Mouse (Mus musculus) brain, embryonic 14.5 days (tissue): Measurements from ENCODE around the gene Ecm1. TPM values are rescaled to one million over a fixed set of nuclear protein-coding genes. Genes with fewer than 3 reads are reported as not detected.
A peak's percentile ranks its signal among the peaks of the same experiment; 100 is the strongest.
"Not testable (repeated sequence)": the region's sequence is repeated elsewhere in the genome, so short reads cannot be mapped to it uniquely, and the experiment has no call there.

Source experiments
- DNase-seq: peaks from one replicate; pipeline ENCODE4 v3.0.0-alpha.2; 2011; ENCODE audit warnings: low read depth
- CTCF ChIP-seq: fragments of 200-500 bp; IDR thresholded peaks from 2 replicates; pipeline ENCODE4 v1.5.1; 2012; ENCODE audit warnings: inconsistent platforms, mild to moderate bottlenecking, moderate library complexity, borderline replicate concordance; ENCODE audit not compliant: insufficient read depth, insufficient read length; ENCODE audit errors: extremely low read depth
- POLR2A ChIP-seq: fragments of 200-500 bp; IDR thresholded peaks from 2 replicates; pipeline ENCODE4 v1.6.1; 2012; ENCODE audit warnings: mild to moderate bottlenecking, inconsistent platforms, borderline replicate concordance; ENCODE audit not compliant: poor library complexity, insufficient read depth, insufficient read length, severe bottlenecking; ENCODE audit errors: extremely low read depth
- polyA plus RNA-seq: library from polyadenylated mRNA; depleted of rRNA; stranded (reverse); fragments of >200 nt; gene quantifications from 2 replicates; pipeline ENCODE4 v1.2.3, GENCODE M21; 2012

The Ecm1 gene
- polyA plus RNA-seq, 1 experiment: 20.2 TPM

- TF ChIP-seq POLR2A (no peak), CTCF (no peak)
- no peak for DNase-seq
These were observed 41.1 kb downstream of the Ecm1 start for GRCm38 (mm10) chr3:95698286-95698685.

GRCm38 (mm10) chr3:95696360-95696759 lies 43.0 kb downstream of the Ecm1 start:
- no peak for DNase-seq
- TF ChIP-seq POLR2A: no peak
- TF ChIP-seq CTCF: no peak

DNA sequence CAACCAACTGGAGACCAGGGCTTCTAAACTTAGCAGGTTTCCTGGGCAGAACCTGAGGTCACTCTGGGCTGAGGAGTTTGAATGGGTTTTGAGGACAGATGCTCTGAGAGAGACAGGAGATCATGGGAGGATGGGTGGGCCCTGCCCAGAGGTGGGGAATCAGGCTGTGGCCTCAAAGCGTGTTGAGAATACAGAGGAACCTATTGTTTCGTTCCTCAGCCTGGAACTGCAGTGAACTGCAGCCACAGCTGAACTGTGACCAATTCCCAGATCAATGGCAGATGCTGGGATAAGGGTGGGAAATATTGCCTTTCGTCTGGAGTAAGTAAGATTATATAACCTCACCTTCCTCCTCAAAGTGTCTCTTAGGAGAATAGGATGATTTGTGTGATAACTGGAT lies 43.6 kb downstream of the Ecm1 start:
- no peak for DNase-seq
- no peak for TF ChIP-seq CTCF
- no peak for TF ChIP-seq POLR2A

DNA sequence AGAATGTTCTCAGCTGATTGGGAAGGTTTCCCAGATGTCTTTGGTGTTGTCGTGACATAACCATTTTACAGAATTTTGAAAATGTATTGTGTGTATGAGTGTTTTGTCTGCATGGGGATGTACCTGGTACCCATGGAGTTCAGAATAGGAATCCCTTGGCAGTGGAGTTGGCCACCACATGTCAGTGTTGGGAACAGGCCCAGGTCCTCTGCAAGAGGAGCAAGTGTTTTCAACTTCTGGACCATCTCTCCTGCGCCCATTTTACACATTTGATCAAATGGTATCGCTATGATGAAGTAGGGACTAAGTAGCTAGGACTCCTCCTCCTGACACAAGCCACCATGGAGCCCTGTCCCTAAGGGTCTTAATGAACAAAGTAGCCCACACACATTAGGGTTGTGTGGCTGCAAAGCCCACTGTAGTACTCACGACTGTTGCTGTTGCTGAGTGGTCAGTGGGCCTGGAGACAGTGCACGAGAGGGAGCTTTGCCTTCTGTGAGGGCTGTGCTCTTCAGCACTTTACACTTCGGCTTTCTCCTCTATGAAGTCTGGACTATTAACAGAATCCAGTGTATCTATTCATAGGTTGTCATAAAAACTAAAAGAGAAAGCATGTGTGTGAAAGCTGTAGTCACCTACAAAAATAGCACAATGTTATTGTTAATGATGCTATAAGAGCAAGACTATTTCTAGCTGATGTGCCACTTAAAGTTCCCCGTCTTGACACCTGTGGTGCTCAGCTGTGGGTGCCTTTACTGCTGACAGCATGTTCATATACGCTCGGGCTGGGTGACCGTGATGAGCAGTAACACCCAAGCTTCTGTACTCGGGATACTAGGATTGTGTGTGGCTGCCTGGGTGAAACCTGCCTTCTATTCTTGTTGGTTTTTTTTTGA lies 44.3 kb downstream of the Ecm1 start:
- TF ChIP-seq CTCF (no peak), POLR2A (no peak)
- no peak for DNase-seq

DNA sequence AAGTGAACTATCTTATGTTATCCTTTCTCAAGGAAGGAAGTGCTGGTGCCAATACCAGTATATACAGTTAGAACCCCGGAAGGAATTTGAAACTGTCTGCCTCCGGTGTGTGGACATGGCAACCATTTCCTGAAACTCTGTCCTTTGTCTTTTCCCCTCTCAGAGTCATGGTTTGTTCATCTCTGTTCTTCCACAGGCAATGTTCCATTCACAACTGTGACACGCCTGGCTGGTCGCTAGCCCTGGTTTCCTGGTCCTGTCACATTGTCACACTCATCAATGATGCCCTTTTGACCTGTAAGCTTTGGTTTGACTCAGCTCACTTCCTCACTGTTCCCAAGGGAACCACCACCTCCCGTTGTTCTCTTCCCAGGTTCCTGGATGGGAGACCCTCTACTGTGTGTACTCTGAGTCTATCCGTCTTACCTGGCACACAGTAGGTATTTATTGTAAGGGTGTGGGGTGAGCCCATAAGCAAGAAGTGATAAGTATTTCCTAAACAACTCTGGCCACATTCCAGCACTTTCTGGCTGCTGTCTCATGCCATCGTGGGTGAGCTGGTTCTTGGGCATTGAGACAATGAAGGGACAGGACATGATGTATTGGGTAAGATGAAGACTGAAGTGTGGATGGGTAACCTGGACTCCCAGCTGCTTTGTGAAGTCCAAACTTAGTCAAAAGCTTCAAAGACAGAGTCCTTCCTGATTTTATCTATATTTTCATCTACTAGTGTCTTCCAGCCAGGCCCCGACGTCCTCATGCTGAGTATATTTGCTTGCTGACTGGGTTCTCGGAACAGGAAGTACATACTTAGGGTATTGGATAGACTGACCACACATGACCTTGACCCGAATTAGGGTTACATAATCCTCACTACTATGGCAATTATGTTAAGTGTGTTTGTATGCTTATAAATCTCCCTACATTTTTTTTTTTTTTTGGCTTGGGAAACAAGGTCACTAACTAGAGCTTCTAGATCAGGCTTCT lies 45.3 kb downstream of the Ecm1 start:
- no peak for DNase-seq
- no peak for TF ChIP-seq POLR2A
- TF ChIP-seq CTCF: no peak

DNA sequence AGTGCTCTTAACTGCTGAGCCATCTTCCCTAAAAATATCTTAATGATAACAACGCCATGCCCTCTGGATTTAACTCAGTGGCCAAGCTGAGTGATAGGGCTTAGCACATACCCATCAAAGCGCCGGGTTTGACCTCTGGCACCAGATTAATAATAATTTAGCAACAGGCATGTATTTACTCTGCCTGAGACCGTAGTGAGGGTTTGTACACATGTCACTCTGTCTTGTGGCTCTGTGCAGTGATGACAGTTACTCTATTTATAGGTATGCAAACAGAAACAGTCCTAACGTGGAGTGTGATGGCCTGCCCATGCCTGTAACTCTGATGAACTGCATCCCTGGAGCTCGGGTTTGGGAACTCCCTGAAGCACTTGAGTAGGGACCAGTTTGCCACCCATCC lies 46.7 kb downstream of the Ecm1 start:
- TF ChIP-seq CTCF (no peak), POLR2A (no peak)
- DNase-seq: no peak

GRCm38 (mm10) chr3:95690552-95690951 lies 48.8 kb downstream of the Ecm1 start:
- DNase-seq: not testable (repeated sequence)

DNA sequence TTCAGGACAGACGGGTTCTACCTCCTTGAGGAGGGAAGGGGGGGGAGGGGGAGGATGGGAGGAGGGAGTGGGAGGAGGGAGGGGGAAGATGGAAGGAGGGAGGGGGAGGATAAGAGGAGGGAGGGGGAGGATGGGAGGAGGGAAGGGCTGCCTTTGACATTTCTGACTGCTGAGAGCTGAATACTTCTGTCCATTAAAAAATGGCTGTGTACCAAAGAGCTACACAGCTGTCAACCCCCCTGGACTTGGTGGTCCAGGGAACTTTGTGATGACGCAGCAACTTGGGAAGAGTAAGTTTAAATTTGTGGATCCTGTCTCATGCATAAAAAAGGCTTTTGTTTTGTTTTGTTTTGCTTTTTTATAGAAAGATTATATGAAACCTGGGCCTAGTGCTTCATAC lies 49.4 kb downstream of the Ecm1 start:
- TF ChIP-seq POLR2A: no peak
- no peak for TF ChIP-seq CTCF
- DNase-seq: no peak

- TF ChIP-seq POLR2A (no peak), CTCF (no peak)
- DNase-seq: peak; percentile 20
These were observed 50.0 kb downstream of the Ecm1 start for GRCm38 (mm10) chr3:95689171-95689915.

DNA sequence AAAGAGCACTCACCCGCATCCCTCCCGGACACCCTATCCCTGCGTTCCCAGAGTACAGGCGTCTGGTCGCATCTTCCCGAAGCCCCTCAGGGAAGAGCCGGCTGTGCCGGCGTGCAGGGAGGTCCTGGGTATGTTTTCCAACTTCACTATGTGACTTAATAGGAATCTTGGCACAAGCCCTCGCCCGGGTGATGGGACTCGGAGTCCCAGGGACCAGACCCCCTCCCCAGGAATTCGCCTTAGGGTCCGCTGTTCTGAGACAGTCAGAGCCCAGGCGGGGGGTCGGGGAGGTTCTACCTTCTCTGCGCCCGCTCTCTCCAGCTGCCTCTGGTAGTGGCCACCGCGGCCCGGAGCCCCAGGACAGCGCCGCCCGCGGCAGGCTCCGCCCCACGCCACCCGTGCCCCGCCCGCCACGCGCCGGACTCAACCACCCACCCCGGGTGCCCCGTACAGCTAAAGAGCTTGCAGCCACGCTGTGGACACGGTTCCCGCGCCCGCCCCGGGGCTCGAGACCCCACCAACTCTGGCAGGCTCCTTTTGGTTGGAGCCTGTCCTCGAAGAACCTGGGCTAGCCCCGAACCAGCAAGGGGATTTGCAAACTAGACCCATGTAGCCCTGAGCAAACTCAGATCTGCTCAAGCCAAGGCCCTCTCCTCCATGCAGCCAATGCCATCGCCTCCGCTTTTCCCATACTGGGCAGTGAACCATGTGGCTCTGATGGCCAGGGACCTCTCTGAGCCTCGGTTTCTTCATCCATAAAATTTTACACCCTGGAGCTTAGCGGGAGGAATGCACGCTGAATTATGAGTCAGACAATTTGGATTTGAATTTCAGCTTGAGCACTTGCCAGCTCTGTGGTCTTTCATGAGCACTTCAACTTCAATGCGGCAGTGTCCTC lies 51.6 kb downstream of the Ecm1 start, which contains the start of gene Adamtsl4:
Gene Adamtsl4 (minus strand): TSS at position 394 of the 898 bp plus-strand sequence.
- DNase-seq: peak; percentile 59
- TF ChIP-seq POLR2A: no peak
- no peak for TF ChIP-seq CTCF
